Mouse (Mus musculus): Measurements from ENCODE around the gene Zxdb. TPM values are rescaled to one million over a fixed set of nuclear protein-coding genes. Genes with fewer than 3 reads are reported as not detected.

Zxdb gene
- polyA plus RNA-seq, 1 experiment from 2014 or later: 0.33 TPM

GRCm38 (mm10) chrX:94731596-94731995, 7.2 kb downstream of the Zxdb start:
- Histone ChIP-seq H3K9ac (replicated peaks) (no peak overlapping the region), H3K27ac (ENCODE audit: low read depth) (no peak overlapping the region), H3K4me2 (ENCODE audit: low read depth, low read length) (no peak overlapping the region), H3K9me3 (ENCODE audit: low read length) (no peaks in the 10 kb centered on the region), H3K27me3 (ENCODE audit: insufficient read depth, low read length) (no peaks in the 10 kb centered on the region), H3K4me3 (ENCODE audit: low read depth, low read length) (no peak overlapping the region), H3K36me3 (replicated peaks; ENCODE audit: insufficient read depth, low read length) (no peaks in the 10 kb centered on the region), H3K4me1 (ENCODE audit: insufficient read depth) (no peaks in the 10 kb centered on the region)
- ATAC-seq: no peak
- no peak for DNase-seq
- no peak for TF ChIP-seq CTCF (IDR thresholded peaks at IDR 0.05; ENCODE audit: low read depth)
- no peak for TF ChIP-seq EP300 (IDR thresholded peaks at IDR 0.05; ENCODE audit: low read depth)

- no peaks in the 10 kb centered on the region for H3K4me1 ChIP-seq (ENCODE audit: insufficient read depth)
- no peaks in the 10 kb centered on the region for H3K27me3 ChIP-seq (ENCODE audit: insufficient read depth, low read length)
- ATAC-seq (no peak), DNase-seq (no peak)
- no peaks in the 10 kb centered on the region for H3K36me3 ChIP-seq (replicated peaks; ENCODE audit: insufficient read depth, low read length)
- H3K9ac ChIP-seq (replicated peaks): no peak overlapping the region
- WGBS (ENCODE audit: insufficient replicate concordance): 79% methylated on average over 5 of the region's 5 CpGs
- H3K4me3 ChIP-seq (ENCODE audit: low read depth, low read length): no peak overlapping the region
- no peak overlapping the region for H3K27ac ChIP-seq (ENCODE audit: low read depth)
- no peak overlapping the region for H3K4me2 ChIP-seq (ENCODE audit: low read depth, low read length)
- H3K9me3 ChIP-seq (ENCODE audit: low read length): no peaks in the 10 kb centered on the region
- TF ChIP-seq CTCF (IDR thresholded peaks at IDR 0.05; ENCODE audit: low read depth): no peak
- no peak for TF ChIP-seq EP300 (IDR thresholded peaks at IDR 0.05; ENCODE audit: low read depth)
Measured at GRCm38 (mm10) chrX:94753733-94754132, 29.4 kb downstream of the Zxdb start.

GRCm38 (mm10) chrX:94759959-94760358, 35.6 kb downstream of the Zxdb start:
- no peak for DNase-seq
- Histone ChIP-seq H3K36me3 (replicated peaks; ENCODE audit: insufficient read depth, low read length) (no peaks in the 10 kb centered on the region), H3K4me1 (ENCODE audit: insufficient read depth) (no peaks in the 10 kb centered on the region), H3K4me2 (ENCODE audit: low read depth, low read length) (no peak overlapping the region), H3K9me3 (ENCODE audit: low read length) (no peaks in the 10 kb centered on the region), H3K4me3 (ENCODE audit: low read depth, low read length) (no peak overlapping the region), H3K27ac (ENCODE audit: low read depth) (no peak overlapping the region), H3K27me3 (ENCODE audit: insufficient read depth, low read length) (no peaks in the 10 kb centered on the region), H3K9ac (replicated peaks) (no peak overlapping the region)
- 36% methylated on average over 1 of the region's 1 CpGs for WGBS (ENCODE audit: insufficient replicate concordance)
- TF ChIP-seq EP300 (IDR thresholded peaks at IDR 0.05; ENCODE audit: low read depth): no peak
- no peak for ATAC-seq

- ATAC-seq (no peak), DNase-seq (no peak)
- Histone ChIP-seq H3K9me3 (ENCODE audit: low read length) (no peaks in the 10 kb centered on the region), H3K4me2 (ENCODE audit: low read depth, low read length) (no peak overlapping the region), H3K36me3 (replicated peaks; ENCODE audit: insufficient read depth, low read length) (no peaks in the 10 kb centered on the region), H3K27ac (ENCODE audit: low read depth) (no peak overlapping the region), H3K4me3 (ENCODE audit: low read depth, low read length) (no peak overlapping the region), H3K27me3 (ENCODE audit: insufficient read depth, low read length) (no peaks in the 10 kb centered on the region), H3K4me1 (ENCODE audit: insufficient read depth) (no peaks in the 10 kb centered on the region), H3K9ac (replicated peaks) (no peak overlapping the region)
- 86% methylated on average over 33 of the region's 34 CpGs for WGBS (ENCODE audit: insufficient replicate concordance)
- TF ChIP-seq CTCF (IDR thresholded peaks at IDR 0.05; ENCODE audit: low read depth) (no peak), EP300 (IDR thresholded peaks at IDR 0.05; ENCODE audit: low read depth) (no peak)
Measured at GRCm38 (mm10) chrX:94773876-94774275, 49.5 kb downstream of the Zxdb start.

Other genes with a start within 250 kb of the Zxdb start
- gene Maged1, start 182.4 kb upstream of the Zxdb start, polyA plus RNA-seq (2015; fragmentation: Nextera tagmentation; extraction: Ambion mirVana): 67.5 and 67.6 TPM in 2 replicates
- gene Gspt2, start 88.5 kb upstream of the Zxdb start, polyA plus RNA-seq (2015; fragmentation: Nextera tagmentation; extraction: Ambion mirVana): 0.96 and 1.3 TPM in 2 replicates